Comparison of ENCODE assay signal across 8 mouse cellular contexts in the genomic region with DNA sequence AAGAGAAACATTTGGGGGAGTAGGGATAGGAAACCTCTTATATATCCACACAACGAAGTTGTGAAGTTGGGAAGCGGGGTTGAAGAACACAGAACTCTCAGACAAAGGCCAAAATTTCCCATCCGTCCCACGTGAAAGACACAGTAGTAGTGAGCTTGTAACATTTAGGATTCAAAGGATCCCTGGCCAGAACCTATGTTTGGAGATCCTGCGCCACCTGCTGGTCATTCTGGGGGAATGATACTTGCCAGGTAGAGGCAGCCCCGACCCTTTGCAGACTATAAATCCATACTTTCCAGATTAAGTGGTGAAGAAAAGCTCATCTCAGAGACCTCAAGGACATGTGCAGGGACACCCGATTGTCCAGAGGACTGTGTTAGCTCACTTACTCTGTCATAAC. TPM values are rescaled to one million over a fixed set of nuclear protein-coding genes. Genes with fewer than 3 reads are reported as not detected.
DNase-seq lines count a peak whose midpoint lies in the region; ATAC-seq and TF ChIP-seq lines count a peak whose summit lies in the region.

No protein-coding gene starts in this region.

- WGBS in hindbrain, postnatal 0 days = 14% methylated on average over 7 of the region's 7 CpGs

- no peak overlapping the region for H3K9ac ChIP-seq in hindbrain, postnatal 0 days (replicated peaks; ENCODE audit: low read length)

- no peaks in the 10 kb centered on the region for H3K4me1 ChIP-seq in hindbrain, postnatal 0 days (ENCODE audit: insufficient read depth, low read length)

- H3K9me3 ChIP-seq in hindbrain, postnatal 0 days (ENCODE audit: low read length) = no peaks in the 10 kb centered on the region

- peaks cover 5% of the 10 kb centered on the region; the same call in 1 of the 2 replicates for H3K36me3 ChIP-seq in hindbrain, postnatal 0 days (ENCODE audit: insufficient read depth, low read length)

- peak; percentile 93 for TF ChIP-seq CTCF in hindbrain, postnatal 0 days (IDR thresholded peaks at IDR 0.05; ENCODE audit: low read depth)

- peak; percentile 52 for DNase-seq in T-cell, adult 2 months (ENCODE audit: low spot score)
- DNase-seq in cerebellum, postnatal 14 days = peak; percentile 84 to 86
- peak; percentile 76 for DNase-seq in gastrocnemius, adult 18-20 months (ENCODE audit: low spot score)
- peak; percentile 89 for DNase-seq in hindbrain, postnatal 0 days (ENCODE audit: low spot score)
- peak; percentile 38 for DNase-seq in left cerebral cortex, adult 11 months (ENCODE audit: low spot score)
- peak; percentile 76 to 87 for DNase-seq in right cerebral cortex, postnatal 10 days (ENCODE audit: low spot score in 2 of 2)
- DNase-seq in urinary bladder, postnatal 36 days (ENCODE audit: low spot score in 2 of 2) = peak; percentile 70 to 77

- no peak overlapping the region for H3K4me3 ChIP-seq in hindbrain, postnatal 0 days (ENCODE audit: low read length)

- ATAC-seq in hindbrain, postnatal 0 days = peak; percentile 87
- peak; percentile 93 for ATAC-seq in megakaryocyte, adult 5-6 weeks (ENCODE audit: poor library complexity, severe bottlenecking)

- H3K27ac ChIP-seq in hindbrain, postnatal 0 days = no peak overlapping the region

- H3K4me2 ChIP-seq in hindbrain, postnatal 0 days (ENCODE audit: low read depth, low read length) = no peak overlapping the region

- no peaks in the 10 kb centered on the region for H3K27me3 ChIP-seq in hindbrain, postnatal 0 days (ENCODE audit: insufficient read depth, low read length)

RNA-seq across cellular contexts. Expression of a gene that starts 14.1 kb away (rescaled TPM):
- total RNA-seq in gastrocnemius, adult 18-20 months (2021) = 1 to 10 TPM; 4.8 to 9.2 TPM
- total RNA-seq in hindbrain, postnatal 0 days (2014; rRNA removed) = 3.3 and 4.5 TPM in 2 replicates
- polyA plus RNA-seq in hindbrain, postnatal 0 days (2015; fragmentation: Nextera tagmentation; extraction: Ambion mirVana) = 6.2 and 7.2 TPM in 2 replicates
- 0.04 and 0.27 TPM in 2 replicates for total RNA-seq in megakaryocyte, adult 5-6 weeks (2015)
- 0.59 and 1.5 TPM in 2 replicates for total RNA-seq in megakaryocyte, adult 5-6 weeks (2017)

RNA-seq across cellular contexts. Expression of a gene that starts 42.5 kb away (rescaled TPM):
- total RNA-seq in gastrocnemius, adult 18-20 months (2021) = under 1 TPM; 0.11 to 0.12 TPM
- 37.2 and 38.3 TPM in 2 replicates for total RNA-seq in hindbrain, postnatal 0 days (2014; rRNA removed)
- polyA plus RNA-seq in hindbrain, postnatal 0 days (2015; fragmentation: Nextera tagmentation; extraction: Ambion mirVana) = 12.2 and 12.7 TPM in 2 replicates
- total RNA-seq in megakaryocyte, adult 5-6 weeks (2015) = 1.7 and 1.9 TPM in 2 replicates
- total RNA-seq in megakaryocyte, adult 5-6 weeks (2017) = 1.5 and 2.2 TPM in 2 replicates

Comparison
In these comparisons a context has a peak if more than half of its experiments do, and no peak if none do; other contexts are left out.
1. DNase-seq: peak in every context shown above with its lines; median percentile 89 in hindbrain, postnatal 0 days; 85 in cerebellum, postnatal 14 days; 82 in right cerebral cortex, postnatal 10 days; 76 in gastrocnemius, adult 18-20 months; 74 in urinary bladder, postnatal 36 days; 52 in T-cell, adult 2 months; 38 in left cerebral cortex, adult 11 months.
2. RNA of a gene that starts 42.5 kb away (total RNA-seq): 37.2 to 38.3 TPM in hindbrain, postnatal 0 days; 1.5 to 2.2 TPM in megakaryocyte, adult 5-6 weeks and 0.11 to 0.12 TPM in gastrocnemius, adult 18-20 months; every median in the first group is over 10 times any median in the second.